Mouse (Mus musculus) macrophage (primary cell): ENCODE results near the gene Gnas. TPM values are rescaled to one million over a fixed set of nuclear protein-coding genes. Genes with fewer than 3 reads are reported as not detected.
"Not testable (repeated sequence)": the region's sequence is repeated elsewhere in the genome, so short reads cannot be mapped to it uniquely, and the experiment has no call there.

Experiments
- H3K27ac ChIP-seq: fragments of 350-480 bp; formaldehyde crosslinking; 2 replicates; pipeline ENCODE4 v1.9.0; 2021
- H3K36me3 ChIP-seq: fragments of 350-480 bp; formaldehyde crosslinking; 2 replicates; pipeline ENCODE4 v1.9.0; 2021; ENCODE audit errors: inconsistent target
- H3K4me3 ChIP-seq: fragments of 350-480 bp; formaldehyde crosslinking; 2 replicates; pipeline ENCODE4 v1.9.0; 2021; ENCODE audit errors: inconsistent target
- H3K79me2 ChIP-seq: fragments of 350-480 bp; formaldehyde crosslinking; 2 replicates; pipeline ENCODE4 v1.9.0; 2021; ENCODE audit errors: inconsistent target
- WGBS: methylation state at CpG from one replicate; pipeline ENCODE4 v1.1.7; 2026; ENCODE audit warnings: inconsistent platforms; ENCODE audit not compliant: missing documents; 5-methylcytosine and 5-hydroxymethylcytosine counted together
- polyA plus RNA-seq: library from polyadenylated mRNA; stranded (reverse); fragments of 250-400 nt; gene quantifications from 3 replicates; pipeline ENCODE4 v1.2.4, GENCODE M21; 2018; ENCODE audit warnings: inconsistent platforms

The Gnas gene
- polyA plus RNA-seq, 1 experiment from 2014 or later: 589 TPM

GRCm38 (mm10) chr2:174299771-174300160, 15.6 kb downstream of the Gnas start:
- Histone ChIP-seq H3K27ac (no peak overlapping the region), H3K4me3 (no peak overlapping the region), H3K36me3 (no peaks in the 10 kb centered on the region), H3K79me2 (no peaks in the 10 kb centered on the region)
- WGBS: 58% methylated on average over 34 of the region's 34 CpGs

GRCm38 (mm10) chr2:174300186-174300585, 16.1 kb downstream of the Gnas start:
- no peaks in the 10 kb centered on the region for H3K36me3 ChIP-seq
- whole genome bisulfite sequencing: 48% methylated on average over 22 of the region's 27 CpGs
- no peaks in the 10 kb centered on the region for H3K79me2 ChIP-seq
- no peak overlapping the region for H3K4me3 ChIP-seq
- H3K27ac ChIP-seq: no peak overlapping the region

GRCm38 (mm10) chr2:174300666-174301065, 16.5 kb downstream of the Gnas start:
- Histone ChIP-seq H3K79me2 (no peaks in the 10 kb centered on the region), H3K27ac (no peak overlapping the region), H3K36me3 (no peaks in the 10 kb centered on the region), H3K4me3 (no peak overlapping the region)
- 38% methylated on average over 22 of the region's 22 CpGs for WGBS

- 87% methylated on average over 6 of the region's 6 CpGs for WGBS
- Histone ChIP-seq H3K79me2 (no peaks in the 10 kb centered on the region), H3K4me3 (no peak overlapping the region)
Observed at GRCm38 (mm10) chr2:174302526-174302925, 18.4 kb downstream of the Gnas start.

GRCm38 (mm10) chr2:174305646-174306045, 21.5 kb downstream of the Gnas start:
- Histone ChIP-seq H3K27ac (no peak overlapping the region), H3K4me3 (no peak overlapping the region), H3K79me2 (no peaks in the 10 kb centered on the region), H3K36me3 (no peaks in the 10 kb centered on the region)
- WGBS: 86% methylated on average over 5 of the region's 5 CpGs

More at GRCm38 (mm10) chr2:174302526-174302925, 18.4 kb downstream of the Gnas start:
- Histone ChIP-seq H3K36me3 (no peaks in the 10 kb centered on the region), H3K27ac (no peak overlapping the region)

GRCm38 (mm10) chr2:174307903-174308302, 23.8 kb downstream of the Gnas start:
- Histone ChIP-seq H3K4me3 (no peak overlapping the region), H3K79me2 (no peaks in the 10 kb centered on the region), H3K36me3 (no peaks in the 10 kb centered on the region), H3K27ac (no peak overlapping the region)
- 85% methylated on average over 3 of the region's 3 CpGs for whole genome bisulfite sequencing

- Histone ChIP-seq H3K27ac (no peak overlapping the region), H3K79me2 (no peaks in the 10 kb centered on the region), H3K4me3 (no peak overlapping the region), H3K36me3 (no peaks in the 10 kb centered on the region)
- WGBS: 17% methylated on average over 7 of the region's 7 CpGs
Observed at GRCm38 (mm10) chr2:174310913-174311514, 26.9 kb downstream of the Gnas start.

- Histone ChIP-seq H3K36me3 (no peaks in the 10 kb centered on the region), H3K79me2 (no peaks in the 10 kb centered on the region), H3K4me3 (no peak overlapping the region), H3K27ac (no peak overlapping the region)
- WGBS: 89% methylated on average over 1 of the region's 1 CpGs
Observed at GRCm38 (mm10) chr2:174311613-174312012, 27.5 kb downstream of the Gnas start.

- H3K36me3 ChIP-seq: no peaks in the 10 kb centered on the region
- no peak overlapping the region for H3K4me3 ChIP-seq
- H3K79me2 ChIP-seq: no peaks in the 10 kb centered on the region
- H3K27ac ChIP-seq: no peak overlapping the region
- whole genome bisulfite sequencing: 35% methylated on average over 4 of the region's 4 CpGs
Observed at GRCm38 (mm10) chr2:174312118-174312647, 28.1 kb downstream of the Gnas start.

- H3K36me3 ChIP-seq: no peaks in the 10 kb centered on the region
- WGBS: 100% methylated on average over 2 of the region's 2 CpGs
- H3K27ac ChIP-seq: no peak overlapping the region
- H3K4me3 ChIP-seq: no peak overlapping the region
- no peaks in the 10 kb centered on the region for H3K79me2 ChIP-seq
Observed at GRCm38 (mm10) chr2:174312661-174313060, 28.5 kb downstream of the Gnas start.

- not testable (repeated sequence) for H3K4me3 ChIP-seq, H3K79me2 ChIP-seq, H3K27ac ChIP-seq, H3K36me3 ChIP-seq
Observed at GRCm38 (mm10) chr2:174315445-174315844, 31.3 kb downstream of the Gnas start.

GRCm38 (mm10) chr2:174316661-174317060, 32.5 kb downstream of the Gnas start:
- no peak overlapping the region for H3K4me3 ChIP-seq
- H3K36me3 ChIP-seq: no peaks in the 10 kb centered on the region
- H3K27ac ChIP-seq: no peak overlapping the region
- WGBS: 89% methylated on average over 9 of the region's 9 CpGs
- no peaks in the 10 kb centered on the region for H3K79me2 ChIP-seq

- H3K4me3 ChIP-seq: peak overlapping the region; percentile 56; the same call in 1 of the 2 replicates
- WGBS: 48% methylated on average over 2 of the region's 4 CpGs
Observed at GRCm38 (mm10) chr2:174325989-174326388, 41.9 kb downstream of the Gnas start.

GRCm38 (mm10) chr2:174326481-174326880, 42.4 kb downstream of the Gnas start:
- 59% methylated on average over 8 of the region's 8 CpGs for WGBS

More at GRCm38 (mm10) chr2:174325989-174326388, 41.9 kb downstream of the Gnas start:
- Histone ChIP-seq H3K36me3 (no peaks in the 10 kb centered on the region), H3K79me2 (peaks cover 6% of the 10 kb centered on the region), H3K27ac (no peak overlapping the region)

GRCm38 (mm10) chr2:174327295-174327981, 43.3 kb downstream of the Gnas start:
- peak overlapping the region; percentile 56 for H3K4me3 ChIP-seq
- WGBS: 49% methylated on average over 55 of the region's 64 CpGs
- H3K36me3 ChIP-seq: no peaks in the 10 kb centered on the region
- peak overlapping the region; percentile 66 for H3K27ac ChIP-seq
- peaks cover 20% of the 10 kb centered on the region for H3K79me2 ChIP-seq

More at GRCm38 (mm10) chr2:174326481-174326880, 42.4 kb downstream of the Gnas start:
- Histone ChIP-seq H3K36me3 (no peaks in the 10 kb centered on the region), H3K79me2 (peaks cover 11% of the 10 kb centered on the region), H3K4me3 (peak overlapping the region; percentile 56), H3K27ac (no peak overlapping the region)
